Mouse (Mus musculus) cortical plate, adult 2 months (tissue): Measurements from ENCODE around the gene Map7. TPM values are rescaled to one million over a fixed set of nuclear protein-coding genes. Genes with fewer than 3 reads are reported as not detected.

Source experiments
- H3K27ac ChIP-seq: fragments of 200-500 bp; 2 replicates; pipeline ENCODE4 v1.5.1; 2012; ENCODE audit warnings: low read length, control low read depth, inconsistent platforms; ENCODE audit not compliant: insufficient read depth
- H3K4me1 ChIP-seq: fragments of 200-500 bp; 2 replicates; pipeline ENCODE4 v1.6.1; 2011; ENCODE audit warnings: low read length; ENCODE audit not compliant: control insufficient read depth, insufficient read depth
- H3K4me3 ChIP-seq: fragments of 200-500 bp; 2 replicates; pipeline ENCODE4 v1.5.1; 2011; ENCODE audit warnings: mild to moderate bottlenecking, low read length, control low read depth; ENCODE audit not compliant: insufficient read depth
- CTCF ChIP-seq: fragments of 200-500 bp; IDR thresholded peaks from 2 replicates; pipeline ENCODE4 v1.5.1; 2011; ENCODE audit warnings: mild to moderate bottlenecking, control low read depth, low read length; ENCODE audit not compliant: insufficient read depth; ENCODE audit errors: extremely low read depth
- POLR2A ChIP-seq: fragments of 200-500 bp; IDR thresholded peaks from 2 replicates; pipeline ENCODE4 v1.6.1; 2011; ENCODE audit warnings: mild to moderate bottlenecking, low read length, control low read depth; ENCODE audit not compliant: insufficient read depth; ENCODE audit errors: extremely low read depth
- polyA plus RNA-seq: library from polyadenylated mRNA; depleted of rRNA; stranded (reverse); fragments of >200 nt; gene quantifications from 2 replicates; pipeline ENCODE4 v1.2.3, GENCODE M21; 2012; rRNA removed

Map7 gene
- polyA plus RNA-seq = 86.5 and 91.4 TPM in 2 replicates

GRCm38 (mm10) chr10:20148130-20148772, at the start of gene Map7:
TSS of gene Map7 (plus strand) at chr10:20148471.
- Histone ChIP-seq H3K4me3 (peak within 1 kb of the TSS; percentile 78), H3K4me1 (peaks cover 2% of the 10 kb centered on the region; the same call in 1 of the 2 replicates), H3K27ac (peak within 1 kb of the TSS; percentile 62)
- TF ChIP-seq POLR2A (no peak), CTCF (no peak)

GRCm38 (mm10) chr10:20101456-20101855, 46.8 kb upstream of the Map7 start:
- Histone ChIP-seq H3K4me3 (no peak overlapping the region), H3K27ac (no peak overlapping the region), H3K4me1 (peaks cover 2% of the 10 kb centered on the region; the same call in 1 of the 2 replicates)
- no peak for TF ChIP-seq POLR2A

- H3K4me1 ChIP-seq = peaks cover 2% of the 10 kb centered on the region; the same call in 1 of the 2 replicates
- H3K4me3 ChIP-seq = no peak overlapping the region
- no peak for TF ChIP-seq POLR2A
- no peak for TF ChIP-seq CTCF
- H3K27ac ChIP-seq = no peak overlapping the region
Measured at GRCm38 (mm10) chr10:20104271-20104931, 43.9 kb upstream of the Map7 start.

- Histone ChIP-seq H3K4me1 (peaks cover 2% of the 10 kb centered on the region; the same call in 1 of the 2 replicates), H3K4me3 (no peak overlapping the region), H3K27ac (no peak overlapping the region)
- TF ChIP-seq CTCF = no peak
- TF ChIP-seq POLR2A = no peak
Measured at GRCm38 (mm10) chr10:20105575-20105974, 42.7 kb upstream of the Map7 start.

- Histone ChIP-seq H3K4me1 (peaks cover 2% of the 10 kb centered on the region; the same call in 1 of the 2 replicates), H3K4me3 (no peak overlapping the region), H3K27ac (no peak overlapping the region)
- no peak for TF ChIP-seq POLR2A
- no peak for TF ChIP-seq CTCF
Measured at GRCm38 (mm10) chr10:20107031-20107430, 41.2 kb upstream of the Map7 start.

GRCm38 (mm10) chr10:20111508-20111907, 36.8 kb upstream of the Map7 start:
- TF ChIP-seq POLR2A (no peak), CTCF (no peak)
- no peak overlapping the region for H3K27ac ChIP-seq
- no peak overlapping the region for H3K4me3 ChIP-seq
- no peaks in the 10 kb centered on the region for H3K4me1 ChIP-seq

GRCm38 (mm10) chr10:20112026-20112973, 36.0 kb upstream of the Map7 start:
- H3K4me1 ChIP-seq = 0 out of 2 replicates have a peak, but pooled peaks cover 1% of the 10 kb centered on the region
- no peak overlapping the region for H3K27ac ChIP-seq
- no peak overlapping the region for H3K4me3 ChIP-seq
- TF ChIP-seq POLR2A (no peak), CTCF (no peak)

GRCm38 (mm10) chr10:20119504-20120425, 28.5 kb upstream of the Map7 start:
- Histone ChIP-seq H3K4me1 (0 out of 2 replicates have a peak, but pooled peaks cover 3% of the 10 kb centered on the region), H3K27ac (no peak overlapping the region), H3K4me3 (no peak overlapping the region)
- TF ChIP-seq CTCF (no peak), POLR2A (no peak)
